Mouse (Mus musculus) G1E (cell line): ENCODE measurements at regions not wholly inside any gene's neighbourhood (a gene's known extent, or its start where the extent isn't known, plus 50 kb on each side); places are given as distances from the start of the nearest gene placed in this dataset.

Experiments
- ATAC-seq: 2 replicates; pipeline ENCODE4 v1.8.0; 2016; ENCODE audit warnings: mild to moderate bottlenecking; ENCODE audit not compliant: insufficient number of reproducible peaks, poor library complexity, low FRiP score, severe bottlenecking; ENCODE audit errors: extremely low read depth
- DNase-seq: peaks from one replicate; pipeline ENCODE4 v3.0.0; 2012; ENCODE audit warnings: low spot score
- H3K27me3 ChIP-seq: 2 replicates; pipeline ENCODE4 v1.6.1; 2012; ENCODE audit warnings: mild to moderate bottlenecking, low read length, inconsistent platforms; ENCODE audit not compliant: insufficient read depth
- H3K36me3 ChIP-seq: replicated peaks from 2 replicates; pipeline ENCODE3; 2012; ENCODE audit warnings: mild to moderate bottlenecking, inconsistent platforms
- H3K4me1 ChIP-seq: 2 replicates; pipeline ENCODE4 v1.6.1; 2012; ENCODE audit warnings: low read depth, low read length, inconsistent platforms, mixed read lengths; ENCODE audit not compliant: insufficient read depth
- H3K4me3 ChIP-seq: 2 replicates; pipeline ENCODE4 v1.5.1; 2012; ENCODE audit warnings: low read depth, mild to moderate bottlenecking, inconsistent platforms, low read length, moderate library complexity, mixed read lengths
- H3K9me3 ChIP-seq: replicated peaks from 2 replicates; pipeline ENCODE4 v1.6.1; 2012; ENCODE audit warnings: inconsistent platforms
- CTCF ChIP-seq: IDR thresholded peaks from 2 replicates; pipeline ENCODE4 v1.5.1; 2012; ENCODE audit warnings: low read depth, low read length, inconsistent platforms, mixed read lengths
- GATA1 ChIP-seq: IDR thresholded peaks from 2 replicates; pipeline ENCODE4 v1.6.1; 2012; ENCODE audit warnings: borderline replicate concordance, low read length, inconsistent platforms, mixed read lengths
- GATA2 ChIP-seq: IDR thresholded peaks from 2 replicates; pipeline ENCODE4 v1.6.1; 2012; ENCODE audit warnings: low read depth, low read length, inconsistent platforms, borderline replicate concordance
- POLR2AphosphoS5 ChIP-seq: IDR thresholded peaks from 2 replicates; pipeline ENCODE4 v1.6.1; 2012; ENCODE audit warnings: low read depth, low read length, inconsistent platforms; ENCODE audit not compliant: insufficient replicate concordance
- TAL1 ChIP-seq: conservative IDR thresholded peaks from 2 replicates; pipeline ENCODE4 v1.6.1; 2012; ENCODE audit warnings: low read depth, low read length, inconsistent platforms, mixed read lengths

DNA sequence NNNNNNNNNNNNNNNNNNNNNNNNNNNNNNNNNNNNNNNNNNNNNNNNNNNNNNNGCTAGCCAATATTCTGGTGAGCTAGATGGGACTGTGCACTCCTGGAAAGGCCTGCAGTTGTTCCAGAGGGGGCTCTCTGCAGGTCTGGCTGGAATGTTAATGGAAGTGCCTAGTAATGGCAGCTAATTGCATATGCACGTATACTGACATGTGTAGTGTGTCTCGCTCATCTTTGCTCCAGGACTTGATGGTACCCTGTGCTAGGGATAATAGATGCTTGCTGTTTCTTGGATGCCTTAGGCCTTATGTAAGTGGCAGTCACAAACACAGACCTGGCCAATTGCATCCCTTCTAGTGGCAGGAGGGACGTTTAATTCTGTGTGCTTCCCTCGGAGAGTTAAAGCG lies 560.0 kb upstream of the 3110018I06Rik start:
- Histone ChIP-seq H3K4me1 (no peaks in the 10 kb centered on the region), H3K27me3 (no peaks in the 10 kb centered on the region), H3K9me3 (peaks cover 83% of the 10 kb centered on the region), H3K36me3 (no peaks in the 10 kb centered on the region), H3K4me3 (no peak overlapping the region)
- TF ChIP-seq GATA1 (no peak), POLR2AphosphoS5 (no peak), CTCF (no peak), TAL1 (no peak), GATA2 (no peak)
- ATAC-seq: no peak
- DNase-seq: no peak

DNA sequence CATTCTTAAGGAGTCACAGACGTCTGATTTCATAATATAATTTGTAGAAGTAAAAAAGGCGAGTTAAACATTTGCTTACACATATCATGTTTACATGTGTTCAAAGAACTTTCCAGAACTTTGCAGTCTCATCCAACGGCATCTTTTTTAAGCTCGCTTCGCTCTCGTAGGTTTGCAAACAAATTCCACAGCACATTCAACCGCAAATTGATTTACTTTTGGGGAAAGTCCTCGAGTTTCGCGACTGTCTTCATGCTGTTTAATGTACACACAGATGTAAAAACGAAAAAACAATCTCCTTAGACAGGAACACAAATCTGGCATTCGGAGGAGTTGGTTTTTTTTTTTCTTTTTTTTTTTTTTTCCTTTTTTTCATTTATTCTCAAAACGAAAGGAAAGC lies 559.3 kb upstream of the 3110018I06Rik start:
- no peaks in the 10 kb centered on the region for H3K36me3 ChIP-seq
- H3K27me3 ChIP-seq: no peaks in the 10 kb centered on the region
- no peak overlapping the region for H3K4me3 ChIP-seq
- H3K9me3 ChIP-seq: peaks cover 79% of the 10 kb centered on the region
- TF ChIP-seq GATA2 (no peak), POLR2AphosphoS5 (no peak), GATA1 (no peak), CTCF (no peak), TAL1 (no peak)
- DNase-seq (no peak), ATAC-seq (no peak)
- H3K4me1 ChIP-seq: no peaks in the 10 kb centered on the region

DNA sequence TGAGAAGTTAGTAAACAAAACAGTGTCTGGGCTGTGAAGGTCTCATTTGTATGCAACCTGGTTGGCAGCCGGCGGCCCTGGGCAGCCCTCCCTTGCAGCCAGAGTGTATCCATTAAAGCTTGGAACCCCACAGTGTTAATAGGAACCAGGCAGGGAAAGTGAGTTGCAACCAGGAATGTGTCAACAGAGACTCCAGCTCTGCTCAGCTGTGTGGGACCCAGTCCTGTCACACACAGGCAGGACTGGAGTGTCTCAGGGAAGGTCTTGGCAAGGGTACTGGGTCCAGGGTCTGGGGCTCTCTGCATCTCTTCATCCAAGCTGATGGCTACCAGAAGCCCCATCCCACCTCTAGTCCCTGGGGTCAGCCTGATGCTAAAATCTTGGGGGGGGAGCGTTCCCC lies 556.8 kb upstream of the 3110018I06Rik start:
- H3K36me3 ChIP-seq: no peaks in the 10 kb centered on the region
- ATAC-seq (no peak), DNase-seq (no peak)
- H3K27me3 ChIP-seq: no peaks in the 10 kb centered on the region
- no peaks in the 10 kb centered on the region for H3K4me1 ChIP-seq
- no peak for TF ChIP-seq TAL1
- TF ChIP-seq GATA1: no peak
- no peak for TF ChIP-seq GATA2
- no peak for TF ChIP-seq CTCF
- TF ChIP-seq POLR2AphosphoS5: no peak
- no peak overlapping the region for H3K4me3 ChIP-seq
- peaks cover 83% of the 10 kb centered on the region for H3K9me3 ChIP-seq

DNA sequence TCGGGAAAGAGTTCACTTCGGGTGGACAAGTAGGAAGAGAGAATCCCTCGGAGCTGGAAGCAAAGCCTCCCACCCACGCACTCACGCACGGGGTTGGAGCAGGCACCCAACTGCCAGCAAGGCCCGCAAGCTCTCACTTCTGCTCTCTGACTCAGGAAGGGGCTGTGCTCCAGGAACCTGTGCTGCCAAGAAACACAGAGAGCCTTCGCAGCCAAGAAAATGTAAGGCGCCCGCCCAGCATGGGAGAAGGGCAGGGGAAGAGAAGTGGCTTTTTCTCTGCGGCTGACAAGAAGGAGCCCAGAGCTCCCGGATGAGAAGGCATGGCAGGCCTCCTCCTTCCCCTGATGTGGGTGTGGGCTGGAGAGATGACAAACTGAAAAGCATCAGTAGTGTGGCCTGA lies 549.1 kb upstream of the 3110018I06Rik start:
- peaks cover 92% of the 10 kb centered on the region for H3K9me3 ChIP-seq

DNA sequence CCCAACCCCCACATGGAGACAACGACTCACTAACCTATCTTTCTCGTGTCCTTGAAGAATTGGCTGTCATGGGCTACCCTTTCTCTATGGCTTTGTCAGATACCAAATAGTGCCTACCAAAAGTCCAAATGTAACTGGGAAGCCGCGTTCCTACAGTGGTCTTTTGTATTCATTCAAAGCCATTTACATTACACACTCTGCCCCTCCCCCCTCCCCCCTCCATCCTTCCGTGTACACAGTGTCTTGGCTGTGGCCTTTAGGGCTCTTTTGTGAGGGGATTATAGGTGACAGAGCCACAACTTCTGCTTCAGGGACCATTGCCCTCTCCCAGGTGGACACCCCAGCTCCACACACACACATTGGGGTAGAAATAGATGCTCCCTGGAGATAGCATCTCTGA lies 544.6 kb upstream of the 3110018I06Rik start:
- H3K36me3 ChIP-seq: no peaks in the 10 kb centered on the region
- H3K4me1 ChIP-seq: no peaks in the 10 kb centered on the region
- H3K27me3 ChIP-seq: no peaks in the 10 kb centered on the region
- ATAC-seq (no peak), DNase-seq (no peak)
- H3K4me3 ChIP-seq: no peak overlapping the region
- TF ChIP-seq TAL1 (no peak), GATA1 (no peak), POLR2AphosphoS5 (no peak), GATA2 (no peak), CTCF (no peak)
- peaks cover 85% of the 10 kb centered on the region for H3K9me3 ChIP-seq

More for the DNA sequence above, 549.1 kb upstream of the 3110018I06Rik start:
- Histone ChIP-seq H3K4me3 (no peak overlapping the region; the same call in 1 of the 2 replicates), H3K36me3 (no peaks in the 10 kb centered on the region), H3K27me3 (no peaks in the 10 kb centered on the region), H3K4me1 (no peaks in the 10 kb centered on the region)
- no peak for DNase-seq
- TF ChIP-seq TAL1: no peak
- TF ChIP-seq CTCF: no peak
- no peak for ATAC-seq

GRCm38 (mm10) chr12:106952621-106953020 lies 535.8 kb upstream of the 3110018I06Rik start:
- TF ChIP-seq CTCF: no peak
- no peak for TF ChIP-seq GATA2
- TF ChIP-seq POLR2AphosphoS5: no peak
- no peak for TF ChIP-seq GATA1
- TF ChIP-seq TAL1: no peak
- Histone ChIP-seq H3K27me3 (no peaks in the 10 kb centered on the region), H3K4me1 (no peaks in the 10 kb centered on the region), H3K36me3 (no peaks in the 10 kb centered on the region), H3K9me3 (peaks cover 81% of the 10 kb centered on the region), H3K4me3 (no peak overlapping the region)
- ATAC-seq (no peak), DNase-seq (no peak)

DNA sequence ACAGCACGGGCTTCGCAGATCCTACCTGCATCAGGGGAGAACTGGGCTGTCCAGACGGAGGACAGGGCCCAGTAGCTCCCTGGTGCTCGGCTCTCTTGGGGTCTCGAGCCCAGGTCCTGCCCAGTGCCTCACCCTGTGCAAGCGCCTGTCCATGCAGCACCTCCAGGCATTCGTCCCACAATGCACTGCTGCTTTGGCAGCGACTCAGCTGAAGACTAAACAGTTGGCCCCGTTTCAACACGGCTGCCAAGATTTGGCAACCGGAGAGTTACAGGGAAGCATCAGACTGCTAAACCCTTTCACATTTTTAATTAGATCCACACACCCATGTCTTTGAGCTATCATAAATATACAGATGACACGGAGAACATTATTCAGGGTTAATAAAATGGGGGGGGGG lies 532.7 kb upstream of the 3110018I06Rik start:
- Histone ChIP-seq H3K36me3 (no peaks in the 10 kb centered on the region), H3K4me1 (no peaks in the 10 kb centered on the region), H3K27me3 (no peaks in the 10 kb centered on the region), H3K4me3 (no peak overlapping the region; the same call in 1 of the 2 replicates), H3K9me3 (peaks cover 86% of the 10 kb centered on the region)
- TF ChIP-seq TAL1 (no peak), CTCF (no peak), POLR2AphosphoS5 (no peak), GATA1 (no peak), GATA2 (no peak)
- ATAC-seq (no peak), DNase-seq (no peak)
